Mouse (Mus musculus) intestine, embryonic 15.5 days (tissue): Measurements from ENCODE around the gene Trim29. TPM values are rescaled to one million over a fixed set of nuclear protein-coding genes. Genes with fewer than 3 reads are reported as not detected.

Experiments used
- ATAC-seq: fragments of 200-750 bp; cut with Nextera tagmentation; 2 replicates; pipeline ENCODE4 v1.8.0; 2017; ENCODE audit warnings: moderate TSS enrichment, moderate library complexity
- H3K27ac ChIP-seq: fragments of 300-500 bp; sonication (generic); 2 replicates; pipeline ENCODE4 v1.5.1; 2015; ENCODE audit warnings: mild to moderate bottlenecking, inconsistent platforms
- H3K27me3 ChIP-seq: fragments of 300-500 bp; sonication (generic); replicated peaks from 2 replicates; pipeline ENCODE4 v1.6.1; 2015; ENCODE audit warnings: inconsistent platforms
- H3K36me3 ChIP-seq: fragments of 300-500 bp; sonication (generic); 2 replicates; pipeline ENCODE4 v1.6.1; 2015; ENCODE audit warnings: inconsistent platforms
- H3K4me1 ChIP-seq: fragments of 300-500 bp; sonication (generic); replicated peaks from 2 replicates; pipeline ENCODE4 v1.6.1; 2015; ENCODE audit warnings: inconsistent platforms
- H3K4me2 ChIP-seq: fragments of 300-500 bp; sonication (generic); replicated peaks from 2 replicates; pipeline ENCODE4 v1.6.1; 2015; ENCODE audit warnings: mild to moderate bottlenecking, inconsistent platforms
- H3K4me3 ChIP-seq: fragments of 300-500 bp; sonication (generic); replicated peaks from 2 replicates; pipeline ENCODE4 v1.5.1; 2015; ENCODE audit warnings: inconsistent platforms
- H3K9ac ChIP-seq: fragments of 300-500 bp; sonication (generic); 2 replicates; pipeline ENCODE4 v1.6.1; 2015; ENCODE audit warnings: inconsistent platforms
- H3K9me3 ChIP-seq: fragments of 300-500 bp; sonication (generic); 2 replicates; pipeline ENCODE4 v1.6.1; 2016; ENCODE audit warnings: inconsistent platforms
- WGBS: fragments of 180-500 bp; shearing (Covaris S2); methylation state at CpG from one replicate; pipeline ENCODE4 v1.1.7; 2015; 5-methylcytosine and 5-hydroxymethylcytosine counted together
- polyA plus RNA-seq: library from polyadenylated mRNA; unstranded; fragments of >200 nt; fragmentation: Nextera tagmentation; extraction: Ambion mirVana; gene quantifications from 2 replicates; pipeline ENCODE4 v1.2.1, GENCODE M21; 2015

The Trim29 gene
- polyA plus RNA-seq, 1 experiment from 2014 or later = 1.7 TPM

DNA sequence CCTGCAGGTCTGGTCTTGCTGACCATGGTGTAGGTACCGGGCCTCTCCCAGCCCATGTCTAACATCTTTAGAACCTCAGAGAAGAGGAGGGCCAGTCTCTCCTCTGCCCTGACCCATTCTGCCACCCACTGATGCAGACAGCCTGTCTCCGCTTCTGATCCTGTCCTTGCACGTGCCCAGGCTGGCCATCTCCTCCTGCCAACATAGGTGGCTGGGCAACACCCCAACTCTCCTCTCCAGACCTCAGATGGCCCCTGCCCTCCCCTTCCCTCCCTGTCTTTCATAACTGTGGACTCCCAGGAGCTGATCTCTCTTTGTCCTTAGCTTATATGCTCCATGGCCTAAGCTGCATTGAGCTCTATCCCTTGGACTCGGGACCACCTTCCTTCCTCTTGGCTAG, 5.8 kb downstream of the Trim29 start:
- H3K4me1 ChIP-seq = no peaks in the 10 kb centered on the region
- H3K27me3 ChIP-seq = no peaks in the 10 kb centered on the region
- H3K9ac ChIP-seq = no peak overlapping the region
- no peak for ATAC-seq
- no peaks in the 10 kb centered on the region for H3K36me3 ChIP-seq
- no peaks in the 10 kb centered on the region for H3K9me3 ChIP-seq
- WGBS = 88% methylated on average over 4 of the region's 4 CpGs
- H3K4me2 ChIP-seq = no peak overlapping the region
- no peak overlapping the region for H3K4me3 ChIP-seq
- H3K27ac ChIP-seq = no peak overlapping the region

DNA sequence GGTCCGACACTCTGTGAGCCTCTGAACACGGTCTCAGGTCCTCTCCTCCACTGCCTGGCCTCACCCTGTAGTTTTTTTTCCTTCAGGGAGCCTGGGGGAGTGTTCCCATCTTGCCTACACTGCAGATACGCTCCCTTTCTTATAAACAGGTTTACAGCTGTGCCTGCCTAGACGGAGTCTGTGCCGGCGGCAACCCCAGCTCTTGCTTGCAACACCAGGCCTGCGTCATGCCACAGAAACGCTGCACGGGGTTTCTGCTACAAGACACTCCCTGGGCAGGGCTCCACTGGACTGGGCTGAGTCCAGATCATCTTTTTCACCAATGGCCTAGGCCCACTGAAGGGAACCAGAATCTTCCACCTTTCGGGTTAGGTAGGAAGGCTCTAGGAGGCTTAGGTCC, 8.0 kb downstream of the Trim29 start:
- ATAC-seq = no peak

DNA sequence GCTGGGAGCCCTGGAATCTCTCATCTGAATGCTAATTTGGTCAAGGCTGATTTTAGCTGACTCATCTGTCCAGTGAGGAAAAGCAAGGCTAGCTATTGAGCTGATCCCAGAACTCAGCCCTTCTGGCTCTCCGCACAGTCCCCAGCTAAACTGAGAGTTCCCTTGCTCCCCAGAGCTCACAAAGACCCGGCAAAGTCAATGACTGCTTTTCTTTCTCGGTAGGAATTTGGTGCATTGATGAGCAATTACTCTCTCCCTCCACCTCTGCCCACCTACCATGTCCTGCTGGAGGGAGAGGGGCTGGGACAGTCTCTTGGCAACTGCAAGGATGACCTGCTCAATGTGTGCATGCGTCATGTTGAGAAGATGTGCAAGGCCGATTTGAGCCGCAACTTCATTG, 11.3 kb downstream of the Trim29 start:
- H3K4me3 ChIP-seq = no peak overlapping the region
- 86% methylated on average over 6 of the region's 6 CpGs for WGBS
- H3K9ac ChIP-seq = no peak overlapping the region
- H3K27ac ChIP-seq = no peak overlapping the region
- ATAC-seq = no peak
- H3K27me3 ChIP-seq = no peaks in the 10 kb centered on the region
- no peaks in the 10 kb centered on the region for H3K36me3 ChIP-seq
- H3K9me3 ChIP-seq = no peaks in the 10 kb centered on the region
- no peaks in the 10 kb centered on the region for H3K4me1 ChIP-seq
- H3K4me2 ChIP-seq = no peak overlapping the region

More for the DNA sequence above, 8.0 kb downstream of the Trim29 start:
- Histone ChIP-seq H3K27ac (no peak overlapping the region), H3K27me3 (no peaks in the 10 kb centered on the region), H3K4me2 (no peak overlapping the region), H3K9ac (no peak overlapping the region), H3K9me3 (no peaks in the 10 kb centered on the region), H3K36me3 (no peaks in the 10 kb centered on the region), H3K4me1 (no peaks in the 10 kb centered on the region), H3K4me3 (no peak overlapping the region)
- WGBS = 55% methylated on average over 10 of the region's 10 CpGs

DNA sequence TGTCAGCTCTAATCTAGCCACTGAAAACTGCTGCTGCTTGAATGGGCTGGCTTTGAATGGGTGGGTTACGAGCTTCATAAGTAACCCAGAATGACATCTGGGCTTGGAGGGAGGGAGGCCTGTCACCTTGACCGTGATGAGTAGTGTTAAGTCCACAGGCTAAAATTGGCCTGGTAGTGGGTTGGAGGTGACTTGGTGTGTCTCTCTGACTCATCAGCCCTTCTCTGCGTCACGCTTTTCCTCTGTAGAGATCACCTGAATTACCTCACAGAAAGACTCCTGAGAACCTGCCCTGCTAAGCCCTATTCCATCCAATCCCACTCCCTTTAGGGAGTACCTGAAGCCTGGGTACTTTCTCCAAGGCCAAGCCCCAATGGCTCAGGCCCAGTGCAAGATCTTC, 12.0 kb downstream of the Trim29 start:
- Histone ChIP-seq H3K9me3 (no peaks in the 10 kb centered on the region), H3K27ac (no peak overlapping the region), H3K4me3 (no peak overlapping the region), H3K4me2 (no peak overlapping the region), H3K36me3 (no peaks in the 10 kb centered on the region), H3K4me1 (no peaks in the 10 kb centered on the region), H3K9ac (no peak overlapping the region), H3K27me3 (no peaks in the 10 kb centered on the region)
- no peak for ATAC-seq
- WGBS = 86% methylated on average over 4 of the region's 4 CpGs

DNA sequence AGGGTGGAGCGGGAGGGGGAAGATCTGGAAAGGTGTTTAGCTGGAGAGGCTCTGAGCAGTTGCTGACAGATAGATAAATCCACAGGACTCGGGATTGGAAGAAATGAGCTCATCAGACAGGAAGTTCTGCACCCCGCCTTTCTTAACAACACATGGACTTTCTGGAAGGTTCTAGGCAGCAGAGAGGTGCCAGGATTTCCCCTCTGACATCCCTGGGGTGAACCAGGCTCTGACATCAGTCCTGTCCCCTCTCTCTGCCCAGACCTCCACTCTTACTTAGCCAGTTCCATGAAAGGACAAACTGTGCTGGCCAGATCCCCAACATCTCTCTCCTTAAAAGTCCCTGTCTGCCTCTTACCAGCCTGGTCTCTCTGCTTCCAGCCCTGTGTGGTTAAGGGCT, 14.8 kb downstream of the Trim29 start:
- no peak overlapping the region for H3K4me2 ChIP-seq
- H3K36me3 ChIP-seq = no peaks in the 10 kb centered on the region
- H3K27ac ChIP-seq = no peak overlapping the region
- no peaks in the 10 kb centered on the region for H3K9me3 ChIP-seq
- H3K27me3 ChIP-seq = no peaks in the 10 kb centered on the region
- no peaks in the 10 kb centered on the region for H3K4me1 ChIP-seq
- ATAC-seq = no peak
- no peak overlapping the region for H3K4me3 ChIP-seq
- 56% methylated on average over 3 of the region's 3 CpGs for WGBS
- no peak overlapping the region for H3K9ac ChIP-seq

DNA sequence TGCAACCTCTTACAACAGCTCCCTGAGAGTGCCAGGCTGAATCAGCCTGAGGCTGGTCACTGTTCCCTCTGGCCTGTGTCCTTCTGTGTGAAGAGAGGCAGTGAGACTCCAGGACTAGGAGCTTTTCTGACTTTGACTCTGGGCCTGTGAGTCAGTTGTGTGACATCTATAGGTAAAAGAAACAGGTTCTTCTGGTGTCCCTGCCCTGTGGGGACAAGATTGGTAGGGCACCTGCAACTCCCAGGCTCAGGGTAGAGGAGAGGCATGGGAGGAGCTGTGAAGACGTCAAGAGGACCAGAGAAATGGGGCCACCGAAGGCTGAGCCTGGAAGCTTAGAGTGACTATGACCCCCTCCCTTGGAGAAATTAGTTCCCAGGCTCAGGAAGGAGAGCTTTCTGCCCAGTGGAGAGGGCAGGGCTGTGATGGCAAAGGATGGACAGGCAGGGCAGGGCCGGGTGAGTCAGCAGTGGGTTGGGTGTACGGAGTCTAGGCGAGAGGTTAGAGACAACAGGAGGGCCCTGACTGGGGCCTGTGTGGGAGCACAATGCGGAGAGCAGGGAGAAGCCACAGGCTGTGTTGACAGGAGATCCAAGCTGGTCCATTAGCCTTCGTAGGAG, 15.5 kb downstream of the Trim29 start:
- Histone ChIP-seq H3K9ac (no peak overlapping the region), H3K9me3 (no peaks in the 10 kb centered on the region), H3K36me3 (no peaks in the 10 kb centered on the region), H3K27me3 (no peaks in the 10 kb centered on the region), H3K27ac (no peak overlapping the region), H3K4me2 (no peak overlapping the region), H3K4me1 (no peaks in the 10 kb centered on the region), H3K4me3 (no peak overlapping the region)
- ATAC-seq = peak; percentile 46
- 66% methylated on average over 7 of the region's 7 CpGs for WGBS

DNA sequence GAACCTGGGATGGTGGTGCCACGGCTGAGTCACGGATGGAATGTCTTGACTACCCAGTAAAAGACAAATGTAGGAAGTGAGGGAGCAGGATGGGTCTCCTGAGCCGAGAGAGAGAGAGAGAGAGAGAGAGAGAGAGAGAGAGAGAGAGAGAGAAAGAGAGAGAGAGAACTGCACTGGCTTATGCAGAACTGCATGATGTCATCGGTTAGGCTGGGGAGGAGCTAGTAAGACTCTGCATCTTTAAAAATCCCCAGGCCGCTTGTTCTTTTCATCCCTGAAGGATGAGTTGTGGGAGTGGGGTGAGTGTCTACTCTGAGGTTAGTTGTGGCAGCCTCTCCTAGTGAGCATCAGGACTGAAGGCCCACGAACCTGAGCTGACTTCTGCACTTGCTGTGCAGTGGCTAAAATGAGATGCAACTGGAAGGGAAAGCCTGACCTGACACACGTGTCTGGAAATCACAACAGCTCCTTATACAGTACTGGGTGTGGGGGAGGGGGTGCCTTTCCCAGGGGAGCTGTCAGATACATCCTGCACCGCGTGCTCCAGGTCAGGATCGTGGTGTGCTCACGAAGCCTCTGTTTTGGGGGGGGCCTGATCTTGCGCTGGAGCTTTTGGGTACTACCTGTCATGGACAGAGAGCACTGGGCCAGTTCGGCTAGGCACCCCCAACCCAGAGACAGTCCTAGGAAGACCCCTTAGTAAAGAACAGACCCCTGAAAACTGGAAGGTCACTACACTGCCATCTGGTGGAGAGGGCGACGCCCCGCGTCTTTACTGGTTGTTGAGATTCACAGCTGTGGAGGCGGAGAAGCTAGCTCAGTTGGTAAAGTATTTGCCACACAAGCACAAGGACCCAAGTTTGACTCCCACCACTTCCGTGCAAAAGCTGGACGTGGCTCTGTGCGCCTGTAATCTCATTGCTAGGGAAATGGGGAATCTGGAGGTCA, 16.8 kb downstream of the Trim29 start:
- H3K9ac ChIP-seq = no peak overlapping the region
- 0 out of 2 replicates have a peak, but pooled peaks have one; percentile 8 for ATAC-seq
- WGBS = 46% methylated on average over 21 of the region's 21 CpGs
- no peak overlapping the region for H3K4me2 ChIP-seq
- no peaks in the 10 kb centered on the region for H3K27me3 ChIP-seq
- H3K4me3 ChIP-seq = no peak overlapping the region
- H3K9me3 ChIP-seq = no peaks in the 10 kb centered on the region
- no peaks in the 10 kb centered on the region for H3K36me3 ChIP-seq
- no peak overlapping the region for H3K27ac ChIP-seq
- no peaks in the 10 kb centered on the region for H3K4me1 ChIP-seq

DNA sequence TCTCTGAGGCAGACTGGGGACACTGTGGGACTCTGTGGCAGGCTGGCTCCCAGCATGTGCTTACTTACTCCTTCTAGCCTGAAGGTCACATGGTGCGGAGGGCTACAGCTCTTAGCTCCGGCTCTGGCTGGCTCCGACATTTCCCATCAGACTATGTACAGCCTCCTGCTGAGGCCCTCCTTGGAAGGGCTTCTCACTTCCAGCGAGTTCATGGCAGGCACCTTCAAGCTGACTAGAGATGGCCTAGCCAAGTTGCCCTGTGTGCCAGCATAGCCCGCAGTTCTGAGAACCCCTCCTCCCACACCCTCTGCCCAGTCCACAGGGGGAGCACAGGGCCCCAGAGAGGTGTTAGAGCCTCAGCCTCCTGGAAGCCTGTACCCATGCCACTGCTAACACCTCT, 19.8 kb downstream of the Trim29 start:
- 51% methylated on average over 5 of the region's 5 CpGs for WGBS
- H3K4me1 ChIP-seq = no peaks in the 10 kb centered on the region
- H3K9ac ChIP-seq = no peak overlapping the region
- no peak overlapping the region for H3K27ac ChIP-seq
- H3K4me2 ChIP-seq = no peak overlapping the region
- no peaks in the 10 kb centered on the region for H3K9me3 ChIP-seq
- ATAC-seq = no peak
- no peaks in the 10 kb centered on the region for H3K36me3 ChIP-seq
- no peaks in the 10 kb centered on the region for H3K27me3 ChIP-seq
- H3K4me3 ChIP-seq = no peak overlapping the region

DNA sequence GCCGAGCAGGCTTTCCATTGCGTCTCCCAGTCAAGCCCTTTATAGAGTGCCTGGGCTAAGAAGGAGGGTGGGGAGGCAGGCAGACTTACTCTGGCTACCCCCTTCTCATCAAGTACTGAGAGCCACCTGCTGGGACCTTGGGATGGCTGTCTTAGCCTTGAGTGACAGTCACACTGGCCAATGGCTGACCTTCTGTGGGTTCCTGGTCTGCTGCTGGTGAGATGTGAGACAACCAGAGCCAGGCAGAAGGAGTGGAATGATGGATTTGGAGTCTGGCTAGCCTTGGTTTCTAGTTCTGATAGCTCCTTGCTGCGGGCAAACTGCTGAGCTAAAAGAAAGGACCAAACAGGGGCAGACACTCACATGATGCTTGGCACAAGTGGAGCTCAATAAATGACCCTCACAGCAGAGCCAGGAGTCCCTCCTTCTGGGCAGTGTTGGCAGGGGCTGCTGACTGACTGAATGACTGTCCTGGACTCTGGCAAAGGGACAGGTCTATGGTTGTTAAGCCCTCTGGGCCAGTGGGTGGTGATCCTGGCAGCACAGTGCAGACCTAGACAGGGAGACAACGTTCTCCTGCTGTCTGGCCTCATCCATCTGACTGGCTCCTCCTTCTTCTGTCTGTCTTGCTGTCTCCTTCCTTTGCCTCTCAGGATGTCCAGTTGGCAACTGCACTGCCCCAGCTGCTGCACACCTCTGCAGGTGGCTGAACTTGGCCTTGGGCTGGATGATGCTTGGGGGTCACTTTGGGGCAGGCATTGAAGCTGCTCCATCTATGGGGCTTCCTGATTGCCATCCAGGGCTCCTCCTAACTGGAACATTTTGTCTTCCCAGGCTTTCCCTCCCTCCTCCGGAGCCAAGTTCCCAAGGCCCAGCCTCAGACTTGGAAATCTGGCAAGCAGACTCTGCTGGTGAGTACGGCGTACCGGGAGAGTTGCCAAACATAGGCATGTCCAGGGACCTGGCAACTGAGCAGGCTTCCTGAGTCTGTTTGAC, 21.1 kb downstream of the Trim29 start:
- Histone ChIP-seq H3K27ac (no peak overlapping the region), H3K27me3 (no peaks in the 10 kb centered on the region), H3K9ac (no peak overlapping the region), H3K4me1 (no peaks in the 10 kb centered on the region), H3K4me3 (no peak overlapping the region), H3K4me2 (no peak overlapping the region), H3K9me3 (no peaks in the 10 kb centered on the region), H3K36me3 (no peaks in the 10 kb centered on the region)
- ATAC-seq = no peak
- WGBS = 74% methylated on average over 8 of the region's 8 CpGs

DNA sequence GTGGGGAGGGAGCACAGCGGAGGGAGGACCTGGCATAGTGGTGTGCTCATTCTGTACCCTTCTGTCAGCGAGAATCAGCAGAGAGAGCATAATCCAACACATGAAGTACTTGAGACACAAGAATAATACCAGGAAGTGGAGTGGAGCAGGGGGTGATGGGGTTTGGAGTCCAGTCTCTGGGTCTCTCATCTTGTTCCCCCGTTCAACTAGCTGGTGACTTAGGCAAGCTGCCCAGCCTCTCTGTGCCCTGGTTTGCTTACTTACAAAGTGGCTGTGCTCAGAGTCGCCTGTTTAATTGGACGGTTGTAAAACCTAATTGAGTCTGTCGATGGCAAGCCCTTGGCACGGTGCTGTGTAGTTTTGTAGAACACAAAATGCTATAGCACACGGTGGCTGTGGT, 23.8 kb downstream of the Trim29 start:
- Histone ChIP-seq H3K9me3 (no peaks in the 10 kb centered on the region), H3K36me3 (no peaks in the 10 kb centered on the region), H3K9ac (no peak overlapping the region), H3K4me2 (no peak overlapping the region), H3K27me3 (no peaks in the 10 kb centered on the region), H3K4me1 (no peaks in the 10 kb centered on the region), H3K4me3 (no peak overlapping the region), H3K27ac (no peak overlapping the region)
- WGBS = 53% methylated on average over 8 of the region's 8 CpGs
- no peak for ATAC-seq

DNA sequence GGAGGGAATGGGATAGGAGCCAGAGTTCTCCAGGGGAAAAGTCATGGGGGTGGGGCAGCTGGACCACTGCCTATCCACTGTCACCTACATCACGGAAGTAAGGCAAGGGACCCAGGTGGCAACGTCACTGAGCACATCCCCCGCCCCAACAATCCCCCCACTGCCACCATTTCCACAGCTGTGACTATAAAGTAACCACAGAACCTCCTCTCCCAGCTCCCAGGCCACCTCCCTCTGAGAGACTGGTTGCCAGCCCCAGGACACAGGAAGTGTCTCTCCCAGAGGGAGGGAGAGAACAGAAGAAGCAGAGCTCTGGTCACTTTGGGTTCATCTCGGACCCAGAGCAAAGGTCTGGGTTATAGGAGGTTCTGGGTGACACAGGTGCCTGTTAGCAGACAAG, 27.0 kb downstream of the Trim29 start:
- no peak overlapping the region for H3K4me3 ChIP-seq
- no peaks in the 10 kb centered on the region for H3K27me3 ChIP-seq
- H3K9me3 ChIP-seq = no peaks in the 10 kb centered on the region
- no peak overlapping the region for H3K4me2 ChIP-seq
- H3K9ac ChIP-seq = no peak overlapping the region
- 64% methylated on average over 4 of the region's 4 CpGs for WGBS
- no peaks in the 10 kb centered on the region for H3K36me3 ChIP-seq
- no peak for ATAC-seq
- H3K27ac ChIP-seq = no peak overlapping the region
- no peaks in the 10 kb centered on the region for H3K4me1 ChIP-seq

DNA sequence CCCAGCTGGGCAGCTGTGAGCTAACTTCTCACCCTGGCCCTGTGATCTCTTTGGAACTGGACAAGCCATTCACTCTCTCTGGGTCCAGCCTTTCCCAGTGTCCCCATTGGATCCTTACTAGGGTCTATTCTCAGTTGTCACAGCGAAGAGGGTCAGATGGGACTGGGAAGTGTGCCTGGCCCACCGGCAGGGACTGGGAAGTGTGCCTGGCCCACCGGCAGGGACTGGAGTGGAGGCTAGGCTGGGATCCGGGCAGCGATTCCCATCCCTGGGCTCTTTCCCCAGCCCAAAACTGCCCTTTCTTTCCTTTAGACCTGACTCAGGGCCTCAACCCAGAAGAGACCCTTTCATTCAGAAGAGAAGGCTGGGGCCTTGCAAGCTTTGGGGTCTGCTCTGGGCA, 27.4 kb downstream of the Trim29 start:
- 64% methylated on average over 5 of the region's 5 CpGs for WGBS
- Histone ChIP-seq H3K9me3 (no peaks in the 10 kb centered on the region), H3K4me1 (no peaks in the 10 kb centered on the region), H3K9ac (no peak overlapping the region), H3K27me3 (no peaks in the 10 kb centered on the region), H3K4me3 (no peak overlapping the region), H3K4me2 (no peak overlapping the region), H3K36me3 (no peaks in the 10 kb centered on the region), H3K27ac (no peak overlapping the region)
- ATAC-seq = no peak
